Mouse (Mus musculus): ENCODE results near the gene Slc39a1. TPM values are rescaled to one million over a fixed set of nuclear protein-coding genes. Genes with fewer than 3 reads are reported as not detected.
A peak's percentile ranks its signal among the peaks of the same experiment; 100 is the strongest.

Slc39a1 gene
- polyA plus RNA-seq, 1 experiment from 2014 or later = 47.0 TPM

GRCm38 (mm10) chr3:90256731-90257530, 9.0 kb downstream of the Slc39a1 start:
- H3K4me3 ChIP-seq (ENCODE audit: low read depth, low read length) = no peak overlapping the region
- H3K27ac ChIP-seq (ENCODE audit: low read depth, low read length) = no peak overlapping the region
- 94% methylated on average over 19 of the region's 19 CpGs for WGBS
- DNase-seq (ENCODE audit: low spot score) (no peak), ATAC-seq (no peak)
- H3K27me3 ChIP-seq (replicated peaks; ENCODE audit: control insufficient read depth, insufficient read depth, low read length) = no peaks in the 10 kb centered on the region
- H3K4me1 ChIP-seq (ENCODE audit: control insufficient read depth, insufficient read depth, low read length) = peaks cover 6% of the 10 kb centered on the region
- H3K9me3 ChIP-seq (replicated peaks; ENCODE audit: control insufficient read depth, low read length) = no peaks in the 10 kb centered on the region
- no peak overlapping the region for H3K4me2 ChIP-seq (ENCODE audit: low read length)
- H3K36me3 ChIP-seq (ENCODE audit: control insufficient read depth, insufficient read depth, low read length) = peaks cover 52% of the 10 kb centered on the region
- H3K9ac ChIP-seq (ENCODE audit: low read length) = no peak overlapping the region

- Histone ChIP-seq H3K4me2 (ENCODE audit: low read length) (no peak overlapping the region), H3K4me3 (ENCODE audit: low read depth, low read length) (no peak overlapping the region), H3K36me3 (ENCODE audit: control insufficient read depth, insufficient read depth, low read length) (peaks cover 67% of the 10 kb centered on the region), H3K9ac (ENCODE audit: low read length) (no peak overlapping the region), H3K9me3 (replicated peaks; ENCODE audit: control insufficient read depth, low read length) (no peaks in the 10 kb centered on the region), H3K4me1 (ENCODE audit: control insufficient read depth, insufficient read depth, low read length) (peaks cover 6% of the 10 kb centered on the region), H3K27ac (ENCODE audit: low read depth, low read length) (no peak overlapping the region), H3K27me3 (replicated peaks; ENCODE audit: control insufficient read depth, insufficient read depth, low read length) (no peaks in the 10 kb centered on the region)
- DNase-seq (ENCODE audit: low spot score) (no peak), ATAC-seq (no peak)
- 95% methylated on average over 4 of the region's 4 CpGs for WGBS
These were observed 10.5 kb downstream of the Slc39a1 start for GRCm38 (mm10) chr3:90258521-90258920.

- DNase-seq (ENCODE audit: low spot score) (no peak), ATAC-seq (no peak)
- Histone ChIP-seq H3K36me3 (ENCODE audit: control insufficient read depth, insufficient read depth, low read length) (peaks cover 60% of the 10 kb centered on the region), H3K4me2 (ENCODE audit: low read length) (no peak overlapping the region), H3K27ac (ENCODE audit: low read depth, low read length) (no peak overlapping the region), H3K9me3 (replicated peaks; ENCODE audit: control insufficient read depth, low read length) (no peaks in the 10 kb centered on the region), H3K27me3 (replicated peaks; ENCODE audit: control insufficient read depth, insufficient read depth, low read length) (no peaks in the 10 kb centered on the region), H3K4me1 (ENCODE audit: control insufficient read depth, insufficient read depth, low read length) (peaks cover 4% of the 10 kb centered on the region; the same call in 1 of the 2 replicates), H3K9ac (ENCODE audit: low read length) (no peak overlapping the region), H3K4me3 (ENCODE audit: low read depth, low read length) (no peak overlapping the region)
- 95% methylated on average over 5 of the region's 5 CpGs for WGBS
These were observed 15.3 kb downstream of the Slc39a1 start for GRCm38 (mm10) chr3:90263121-90263771.

- 31% methylated on average over 10 of the region's 10 CpGs for WGBS
- Histone ChIP-seq H3K36me3 (ENCODE audit: control insufficient read depth, insufficient read depth, low read length) (peaks cover 48% of the 10 kb centered on the region), H3K9ac (ENCODE audit: low read length) (no peak overlapping the region; the same call in 1 of the 2 replicates), H3K9me3 (replicated peaks; ENCODE audit: control insufficient read depth, low read length) (no peaks in the 10 kb centered on the region), H3K4me2 (ENCODE audit: low read length) (peak overlapping the region; percentile 87), H3K4me3 (ENCODE audit: low read depth, low read length) (peak overlapping the region; percentile 88), H3K4me1 (ENCODE audit: control insufficient read depth, insufficient read depth, low read length) (peaks cover 4% of the 10 kb centered on the region; the same call in 1 of the 2 replicates), H3K27me3 (replicated peaks; ENCODE audit: control insufficient read depth, insufficient read depth, low read length) (no peaks in the 10 kb centered on the region), H3K27ac (ENCODE audit: low read depth, low read length) (peak overlapping the region; percentile 90; the same call in 1 of the 2 replicates)
- ATAC-seq = no peak
- DNase-seq (ENCODE audit: low spot score) = no peak
These were observed 16.7 kb downstream of the Slc39a1 start for GRCm38 (mm10) chr3:90264687-90265033.

- peak within 1 kb of the TSS; percentile 90 for H3K27ac ChIP-seq (ENCODE audit: low read depth, low read length)
- H3K4me2 ChIP-seq (ENCODE audit: low read length) = peak within 1 kb of the TSS; percentile 87
- H3K9ac ChIP-seq (ENCODE audit: low read length) = peak within 1 kb of the TSS; percentile 89
- H3K9me3 ChIP-seq (replicated peaks; ENCODE audit: control insufficient read depth, low read length) = no peaks in the 10 kb centered on the region
- peaks cover 45% of the 10 kb centered on the region for H3K36me3 ChIP-seq (ENCODE audit: control insufficient read depth, insufficient read depth, low read length)
- H3K27me3 ChIP-seq (replicated peaks; ENCODE audit: control insufficient read depth, insufficient read depth, low read length) = no peaks in the 10 kb centered on the region
- H3K4me1 ChIP-seq (ENCODE audit: control insufficient read depth, insufficient read depth, low read length) = peaks cover 4% of the 10 kb centered on the region; the same call in 1 of the 2 replicates
- H3K4me3 ChIP-seq (ENCODE audit: low read depth, low read length) = peak within 1 kb of the TSS; percentile 88
- DNase-seq (ENCODE audit: low spot score) = peak; percentile 77
- ATAC-seq = peak; percentile 84
- under 1% methylated on average over 70 of the region's 87 CpGs for WGBS
These were observed 17.3 kb downstream of the Slc39a1 start, which contains the start of gene Dennd4b for GRCm38 (mm10) chr3:90265034-90265931. Dennd4b (plus strand) TSS chr3:90265185.

GRCm38 (mm10) chr3:90265932-90266741, 18.2 kb downstream of the Slc39a1 start:
- peaks cover 44% of the 10 kb centered on the region for H3K36me3 ChIP-seq (ENCODE audit: control insufficient read depth, insufficient read depth, low read length)
- H3K9me3 ChIP-seq (replicated peaks; ENCODE audit: control insufficient read depth, low read length) = no peaks in the 10 kb centered on the region
- H3K27me3 ChIP-seq (replicated peaks; ENCODE audit: control insufficient read depth, insufficient read depth, low read length) = no peaks in the 10 kb centered on the region
- peak overlapping the region; percentile 90 for H3K27ac ChIP-seq (ENCODE audit: low read depth, low read length)
- DNase-seq (ENCODE audit: low spot score) (peak; percentile 53), ATAC-seq (peak; percentile 30; the same call in 1 of the 2 replicates)
- 26% methylated on average over 16 of the region's 16 CpGs for WGBS
- H3K4me2 ChIP-seq (ENCODE audit: low read length) = peak overlapping the region; percentile 87
- H3K4me3 ChIP-seq (ENCODE audit: low read depth, low read length) = peak overlapping the region; percentile 88
- H3K4me1 ChIP-seq (ENCODE audit: control insufficient read depth, insufficient read depth, low read length) = peaks cover 4% of the 10 kb centered on the region; the same call in 1 of the 2 replicates
- H3K9ac ChIP-seq (ENCODE audit: low read length) = peak overlapping the region; percentile 89

- Histone ChIP-seq H3K4me2 (ENCODE audit: low read length) (no peak overlapping the region), H3K4me3 (ENCODE audit: low read depth, low read length) (no peak overlapping the region), H3K9ac (ENCODE audit: low read length) (peak overlapping the region; percentile 89; the same call in 1 of the 2 replicates), H3K4me1 (ENCODE audit: control insufficient read depth, insufficient read depth, low read length) (peaks cover 4% of the 10 kb centered on the region; the same call in 1 of the 2 replicates), H3K9me3 (replicated peaks; ENCODE audit: control insufficient read depth, low read length) (no peaks in the 10 kb centered on the region), H3K36me3 (ENCODE audit: control insufficient read depth, insufficient read depth, low read length) (peaks cover 34% of the 10 kb centered on the region), H3K27ac (ENCODE audit: low read depth, low read length) (no peak overlapping the region), H3K27me3 (replicated peaks; ENCODE audit: control insufficient read depth, insufficient read depth, low read length) (no peaks in the 10 kb centered on the region)
- WGBS = 91% methylated on average over 20 of the region's 20 CpGs
- ATAC-seq = no peak
- no peak for DNase-seq (ENCODE audit: low spot score)
These were observed 19.2 kb downstream of the Slc39a1 start for GRCm38 (mm10) chr3:90266901-90267775.
